Mouse (Mus musculus): ENCODE measurements around the gene 2010300C02Rik. TPM values are rescaled to one million over a fixed set of nuclear protein-coding genes. Genes with fewer than 3 reads are reported as not detected.

Gene 2010300C02Rik
- polyA plus RNA-seq, 1 experiment from 2014 or later = 9.2 TPM

DNA sequence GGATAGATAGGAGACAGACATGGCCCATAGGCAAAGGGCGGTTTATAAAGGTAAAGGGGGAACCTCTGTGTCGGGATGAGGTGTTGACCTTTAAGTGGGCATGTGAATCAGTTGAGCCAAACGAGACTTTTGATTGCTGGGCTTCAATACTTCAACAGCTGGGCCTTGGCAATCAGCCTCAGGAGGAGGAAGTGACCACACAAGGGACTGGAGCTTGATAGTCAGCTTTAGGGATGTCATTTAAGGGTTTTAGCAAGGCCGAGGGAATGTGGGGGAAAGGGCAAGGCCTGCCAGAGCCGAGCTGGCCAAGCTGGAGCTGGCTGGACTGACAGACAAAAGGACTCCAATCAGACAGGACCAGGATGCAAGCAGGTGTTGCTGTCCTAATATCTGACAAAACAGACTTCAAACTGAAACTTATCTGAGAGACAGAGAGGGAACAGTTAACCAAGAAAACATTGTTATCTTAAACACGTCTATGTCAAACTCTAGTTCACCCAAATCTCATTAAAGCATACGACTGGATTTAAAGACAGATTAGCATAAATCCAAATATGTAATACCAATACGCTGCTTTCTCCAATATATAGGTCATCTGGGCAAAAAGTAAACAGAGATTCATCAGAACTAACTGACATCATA, 20.4 kb upstream of the 2010300C02Rik start:
- ATAC-seq (no peak), DNase-seq (ENCODE audit: low spot score) (no peak)
- WGBS = 50% methylated on average over 8 of the region's 8 CpGs

DNA sequence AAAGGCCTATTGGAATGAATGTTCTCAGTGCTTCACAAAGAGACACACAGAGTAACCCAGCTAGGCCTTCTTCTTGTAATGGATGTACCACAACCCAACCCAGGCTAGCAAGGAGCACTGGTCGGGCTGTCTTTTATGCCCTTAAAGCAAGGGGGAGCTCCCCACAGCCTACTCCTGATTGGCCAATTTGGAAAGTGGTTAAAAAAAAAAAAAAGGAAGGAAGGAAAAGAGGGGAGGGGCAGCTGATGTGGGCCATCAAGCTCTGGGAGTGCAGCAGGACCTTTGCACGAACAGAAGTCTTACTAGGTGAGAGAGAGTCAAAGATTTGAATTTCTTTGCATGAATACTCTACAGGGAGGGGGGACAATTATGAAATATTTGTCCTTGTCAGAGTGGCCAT, 19.0 kb upstream of the 2010300C02Rik start:
- no peak overlapping the region for H3K4me3 ChIP-seq (ENCODE audit: low read depth, low read length)
- no peaks in the 10 kb centered on the region for H3K27me3 ChIP-seq (replicated peaks; ENCODE audit: insufficient read depth, low read length)
- H3K9ac ChIP-seq (replicated peaks; ENCODE audit: low read depth) = no peak overlapping the region
- no peaks in the 10 kb centered on the region for H3K9me3 ChIP-seq (ENCODE audit: low read length)
- H3K36me3 ChIP-seq (ENCODE audit: insufficient read depth, low read length) = no peaks in the 10 kb centered on the region
- ATAC-seq (no peak), DNase-seq (ENCODE audit: low spot score) (no peak)
- TF ChIP-seq EP300 (IDR thresholded peaks at IDR 0.05) = no peak
- TF ChIP-seq CTCF (IDR thresholded peaks at IDR 0.05) = no peak
- WGBS = 61% methylated on average over 2 of the region's 2 CpGs
- no peak overlapping the region for H3K4me2 ChIP-seq (replicated peaks; ENCODE audit: low read depth, low read length)
- no peak overlapping the region for H3K27ac ChIP-seq (ENCODE audit: low read length)
- no peaks in the 10 kb centered on the region for H3K4me1 ChIP-seq (ENCODE audit: insufficient read depth, low read depth, low read length)

More for the DNA sequence above, 20.4 kb upstream of the 2010300C02Rik start:
- Histone ChIP-seq H3K27me3 (replicated peaks; ENCODE audit: insufficient read depth, low read length) (no peaks in the 10 kb centered on the region), H3K9ac (replicated peaks; ENCODE audit: low read depth) (no peak overlapping the region), H3K4me1 (ENCODE audit: insufficient read depth, low read depth, low read length) (no peaks in the 10 kb centered on the region), H3K4me2 (replicated peaks; ENCODE audit: low read depth, low read length) (no peak overlapping the region), H3K9me3 (ENCODE audit: low read length) (no peaks in the 10 kb centered on the region), H3K36me3 (ENCODE audit: insufficient read depth, low read length) (no peaks in the 10 kb centered on the region), H3K4me3 (ENCODE audit: low read depth, low read length) (no peak overlapping the region), H3K27ac (ENCODE audit: low read length) (no peak overlapping the region)
- no peak for TF ChIP-seq CTCF (IDR thresholded peaks at IDR 0.05)

DNA sequence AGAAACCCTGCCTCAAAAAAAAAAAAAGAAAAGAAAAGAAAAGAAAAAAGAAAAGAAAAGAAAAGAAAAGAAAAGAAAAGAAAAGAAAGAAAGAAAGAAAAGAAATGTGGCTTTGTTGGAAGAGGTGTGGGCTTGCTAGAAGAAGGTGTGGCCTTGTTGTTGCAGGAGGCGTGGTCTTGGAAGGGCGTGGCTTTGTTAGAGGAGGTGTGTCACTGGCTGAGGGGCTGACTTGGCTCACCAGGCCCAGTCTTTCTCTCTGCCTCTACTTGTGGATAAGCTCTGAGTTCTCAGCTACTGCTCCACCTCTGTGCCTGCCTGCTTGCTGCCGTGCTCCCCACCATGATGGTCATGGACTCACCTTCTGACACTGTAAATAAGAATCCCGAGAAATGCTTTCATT, 17.2 kb upstream of the 2010300C02Rik start:
- no peaks in the 10 kb centered on the region for H3K27me3 ChIP-seq (replicated peaks; ENCODE audit: insufficient read depth, low read length)
- no peak overlapping the region for H3K9ac ChIP-seq (replicated peaks; ENCODE audit: low read depth)
- no peak overlapping the region for H3K4me2 ChIP-seq (replicated peaks; ENCODE audit: low read depth, low read length)
- no peak for ATAC-seq
- 68% methylated on average over 4 of the region's 4 CpGs for WGBS
- no peak for DNase-seq (ENCODE audit: low spot score)
- H3K27ac ChIP-seq (ENCODE audit: low read length) = no peak overlapping the region
- TF ChIP-seq EP300 (IDR thresholded peaks at IDR 0.05) (no peak), CTCF (IDR thresholded peaks at IDR 0.05) (no peak)
- no peaks in the 10 kb centered on the region for H3K9me3 ChIP-seq (ENCODE audit: low read length)
- H3K36me3 ChIP-seq (ENCODE audit: insufficient read depth, low read length) = no peaks in the 10 kb centered on the region
- no peak overlapping the region for H3K4me3 ChIP-seq (ENCODE audit: low read depth, low read length)
- H3K4me1 ChIP-seq (ENCODE audit: insufficient read depth, low read depth, low read length) = no peaks in the 10 kb centered on the region

DNA sequence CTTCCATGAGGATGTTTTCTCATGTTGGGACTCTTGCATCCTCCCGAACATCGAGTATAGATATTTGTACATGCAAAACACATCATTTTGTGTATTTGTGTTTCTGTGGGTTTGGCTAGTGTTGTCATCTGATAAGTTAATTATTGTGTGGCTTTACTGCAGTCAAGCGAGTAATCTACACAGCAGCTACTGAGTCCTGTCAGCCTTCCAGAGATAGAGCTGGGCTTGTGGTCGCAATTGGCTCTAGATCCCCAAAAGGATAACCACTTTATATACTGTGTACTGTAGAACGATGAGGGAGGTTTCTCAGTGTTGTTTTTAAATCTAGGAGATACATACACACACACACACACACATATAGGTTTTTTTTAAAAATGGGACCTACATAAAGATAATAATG, 16.0 kb upstream of the 2010300C02Rik start:
- Histone ChIP-seq H3K4me2 (replicated peaks; ENCODE audit: low read depth, low read length) (no peak overlapping the region), H3K4me1 (ENCODE audit: insufficient read depth, low read depth, low read length) (no peaks in the 10 kb centered on the region), H3K9ac (replicated peaks; ENCODE audit: low read depth) (no peak overlapping the region), H3K27me3 (replicated peaks; ENCODE audit: insufficient read depth, low read length) (no peaks in the 10 kb centered on the region), H3K27ac (ENCODE audit: low read length) (no peak overlapping the region), H3K9me3 (ENCODE audit: low read length) (no peaks in the 10 kb centered on the region), H3K4me3 (ENCODE audit: low read depth, low read length) (no peak overlapping the region), H3K36me3 (ENCODE audit: insufficient read depth, low read length) (no peaks in the 10 kb centered on the region)
- TF ChIP-seq CTCF (IDR thresholded peaks at IDR 0.05) (no peak), EP300 (IDR thresholded peaks at IDR 0.05) (no peak)
- 82% methylated on average over 5 of the region's 5 CpGs for WGBS
- DNase-seq (ENCODE audit: low spot score) = no peak
- no peak for ATAC-seq

DNA sequence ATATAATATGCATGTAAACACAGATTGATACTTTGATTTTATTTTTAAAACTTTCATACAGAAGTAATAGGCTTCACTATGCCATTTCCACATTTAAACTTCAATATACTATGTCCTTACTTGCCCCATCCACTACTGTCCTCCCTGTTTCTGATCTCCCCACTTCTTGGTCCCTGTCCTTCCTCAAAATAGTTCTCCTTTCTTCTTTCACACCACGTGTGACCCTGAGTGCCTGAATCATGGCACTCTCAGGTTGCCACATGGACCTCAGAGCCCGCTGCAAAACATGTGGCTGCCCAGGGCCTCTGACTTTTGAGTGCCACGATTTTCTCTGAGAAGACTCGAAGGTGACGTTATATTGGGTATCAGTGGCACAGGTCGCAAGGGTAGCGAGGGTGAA, 15.0 kb upstream of the 2010300C02Rik start:
- DNase-seq (ENCODE audit: low spot score) (no peak), ATAC-seq (no peak)
- Histone ChIP-seq H3K4me2 (replicated peaks; ENCODE audit: low read depth, low read length) (no peak overlapping the region), H3K36me3 (ENCODE audit: insufficient read depth, low read length) (no peaks in the 10 kb centered on the region), H3K4me1 (ENCODE audit: insufficient read depth, low read depth, low read length) (no peaks in the 10 kb centered on the region), H3K27me3 (replicated peaks; ENCODE audit: insufficient read depth, low read length) (no peaks in the 10 kb centered on the region), H3K4me3 (ENCODE audit: low read depth, low read length) (no peak overlapping the region), H3K27ac (ENCODE audit: low read length) (no peak overlapping the region), H3K9ac (replicated peaks; ENCODE audit: low read depth) (no peak overlapping the region), H3K9me3 (ENCODE audit: low read length) (no peaks in the 10 kb centered on the region)
- no peak for TF ChIP-seq EP300 (IDR thresholded peaks at IDR 0.05)
- no peak for TF ChIP-seq CTCF (IDR thresholded peaks at IDR 0.05)
- 47% methylated on average over 7 of the region's 7 CpGs for WGBS

DNA sequence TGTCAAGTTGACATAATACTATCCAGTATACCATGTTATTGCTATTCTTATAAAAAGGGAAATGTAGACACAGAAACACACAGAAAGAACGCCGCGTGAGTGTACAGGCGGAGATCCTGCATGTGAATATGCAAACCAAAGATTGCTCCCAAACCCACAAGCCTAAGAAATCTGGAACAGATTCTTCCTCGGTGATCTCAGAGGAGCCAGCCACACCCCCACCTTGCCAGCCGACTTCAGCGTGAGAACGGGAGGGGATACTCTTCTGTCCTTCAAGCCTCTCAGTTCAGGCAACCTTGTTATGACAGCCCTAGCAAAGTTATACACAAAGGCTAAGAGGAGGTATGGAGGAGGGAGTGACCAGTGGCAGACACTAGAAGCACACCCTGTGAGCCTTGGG, 9.5 kb upstream of the 2010300C02Rik start:
- no peaks in the 10 kb centered on the region for H3K4me1 ChIP-seq (ENCODE audit: insufficient read depth, low read depth, low read length)
- no peak for TF ChIP-seq CTCF (IDR thresholded peaks at IDR 0.05)
- no peak for TF ChIP-seq EP300 (IDR thresholded peaks at IDR 0.05)
- WGBS = 84% methylated on average over 8 of the region's 8 CpGs
- no peaks in the 10 kb centered on the region for H3K9me3 ChIP-seq (ENCODE audit: low read length)
- no peak overlapping the region for H3K4me3 ChIP-seq (ENCODE audit: low read depth, low read length)
- H3K27me3 ChIP-seq (replicated peaks; ENCODE audit: insufficient read depth, low read length) = no peaks in the 10 kb centered on the region
- no peak overlapping the region for H3K27ac ChIP-seq (ENCODE audit: low read length)
- DNase-seq (ENCODE audit: low spot score) = no peak
- H3K4me2 ChIP-seq (replicated peaks; ENCODE audit: low read depth, low read length) = no peak overlapping the region
- H3K9ac ChIP-seq (replicated peaks; ENCODE audit: low read depth) = no peak overlapping the region
- ATAC-seq = no peak
- H3K36me3 ChIP-seq (ENCODE audit: insufficient read depth, low read length) = no peaks in the 10 kb centered on the region

DNA sequence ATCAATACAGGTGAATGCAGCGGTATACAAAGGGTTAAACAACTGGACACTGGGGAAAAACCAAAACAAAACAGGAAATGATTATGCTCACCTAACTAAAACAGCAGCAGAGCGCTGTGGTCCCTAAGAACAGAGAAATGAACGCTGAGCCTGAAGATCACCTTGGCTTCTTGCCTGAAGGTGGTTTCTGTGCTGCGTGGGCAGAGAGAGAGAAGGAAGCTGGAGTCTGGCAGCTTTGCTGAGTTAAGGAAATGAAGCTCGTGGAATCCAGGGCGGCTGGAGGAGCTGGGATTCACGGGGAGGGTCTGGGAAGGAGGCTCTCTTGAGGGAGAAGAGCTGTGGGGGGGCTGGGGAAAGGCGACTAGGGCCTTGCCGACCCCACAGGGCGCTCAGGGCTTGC, 8.2 kb upstream of the 2010300C02Rik start:
- Histone ChIP-seq H3K9ac (replicated peaks; ENCODE audit: low read depth) (no peak overlapping the region), H3K4me2 (replicated peaks; ENCODE audit: low read depth, low read length) (no peak overlapping the region), H3K9me3 (ENCODE audit: low read length) (no peaks in the 10 kb centered on the region), H3K4me1 (ENCODE audit: insufficient read depth, low read depth, low read length) (no peaks in the 10 kb centered on the region), H3K27ac (ENCODE audit: low read length) (no peak overlapping the region), H3K36me3 (ENCODE audit: insufficient read depth, low read length) (no peaks in the 10 kb centered on the region), H3K4me3 (ENCODE audit: low read depth, low read length) (no peak overlapping the region), H3K27me3 (replicated peaks; ENCODE audit: insufficient read depth, low read length) (no peaks in the 10 kb centered on the region)
- TF ChIP-seq CTCF (IDR thresholded peaks at IDR 0.05) (no peak), EP300 (IDR thresholded peaks at IDR 0.05) (no peak)
- DNase-seq (ENCODE audit: low spot score) (no peak), ATAC-seq (no peak)
- WGBS = 49% methylated on average over 10 of the region's 10 CpGs
